Comparison of ENCODE assay signal across 8 mouse cellular contexts in genomic region chr4:123407792-123408191, GRCm38 (mm10).
DNase-seq lines count a peak whose midpoint lies in the region; ATAC-seq and TF ChIP-seq lines count a peak whose summit lies in the region.
"Had no signal": no experiment of that assay in that cellular context is flagged by ENCODE, and none has a peak within 500 bp of the region (broad histone marks: within the 10 kb centered on the region; RNA-seq: fewer than 3 reads in every experiment).

No protein-coding gene starts in this region.

- no peak for TF ChIP-seq POLR2A in limb, embryonic 14.5 days (IDR thresholded peaks at IDR 0.05; ENCODE audit: borderline replicate concordance, extremely low read depth, insufficient read depth, insufficient read length)

- TF ChIP-seq CTCF in lung, embryonic 14.5 days (IDR thresholded peaks at IDR 0.05; ENCODE audit: low read depth): no peak
- TF ChIP-seq CTCF in forebrain, postnatal 0 days (IDR thresholded peaks at IDR 0.05; ENCODE audit: low read depth): peak; percentile 29

- no peak overlapping the region for H3K27ac ChIP-seq in lung, embryonic 14.5 days (ENCODE audit: low read depth)
- no peak overlapping the region for H3K27ac ChIP-seq in forebrain, postnatal 0 days (ENCODE audit: low read depth, low read length)
- no peak overlapping the region for H3K27ac ChIP-seq in limb, embryonic 14.5 days (replicated peaks; ENCODE audit: low read depth, low read length)
- no peak overlapping the region for H3K27ac ChIP-seq in stomach, embryonic 15.5 days

- H3K9me3 ChIP-seq in lung, embryonic 14.5 days (ENCODE audit: low read depth, low read length): no peaks in the 10 kb centered on the region
- H3K9me3 ChIP-seq in forebrain, postnatal 0 days (ENCODE audit: low read length): no peaks in the 10 kb centered on the region
- no peaks in the 10 kb centered on the region for H3K9me3 ChIP-seq in limb, embryonic 14.5 days (ENCODE audit: control insufficient read depth, low read length)
- H3K9me3 ChIP-seq in stomach, embryonic 15.5 days: no peaks in the 10 kb centered on the region

- no peak for ATAC-seq in lung, embryonic 14.5 days (ENCODE audit: insufficient read depth)
- ATAC-seq in forebrain, postnatal 0 days: no peak
- no peak for ATAC-seq in limb, embryonic 14.5 days (ENCODE audit: low FRiP score, low read depth)
- no peak for ATAC-seq in stomach, embryonic 15.5 days (ENCODE audit: insufficient read depth, low FRiP score, low read depth)

- 61% methylated on average over 6 of the region's 6 CpGs for WGBS in lung, embryonic 14.5 days
- 59% methylated on average over 6 of the region's 6 CpGs for WGBS in forebrain, postnatal 0 days
- 83% methylated on average over 6 of the region's 6 CpGs for WGBS in limb, embryonic 14.5 days
- WGBS in stomach, embryonic 15.5 days: 72% methylated on average over 6 of the region's 6 CpGs

- H3K27me3 ChIP-seq in lung, embryonic 14.5 days (ENCODE audit: insufficient read depth, low read length): no peaks in the 10 kb centered on the region
- no peaks in the 10 kb centered on the region for H3K27me3 ChIP-seq in forebrain, postnatal 0 days (ENCODE audit: insufficient read depth, low read length)
- no peaks in the 10 kb centered on the region for H3K27me3 ChIP-seq in limb, embryonic 14.5 days (ENCODE audit: control insufficient read depth, insufficient read depth, low read length)
- H3K27me3 ChIP-seq in stomach, embryonic 15.5 days (replicated peaks): no peaks in the 10 kb centered on the region

- H3K4me1 ChIP-seq in lung, embryonic 14.5 days (ENCODE audit: insufficient read depth): peaks cover 26% of the 10 kb centered on the region
- H3K4me1 ChIP-seq in forebrain, postnatal 0 days (ENCODE audit: insufficient read depth): peaks cover 45% of the 10 kb centered on the region
- H3K4me1 ChIP-seq in limb, embryonic 14.5 days (ENCODE audit: control insufficient read depth, insufficient read depth, low read length): peaks cover 66% of the 10 kb centered on the region
- peaks cover 47% of the 10 kb centered on the region for H3K4me1 ChIP-seq in stomach, embryonic 15.5 days

- H3K4me3 ChIP-seq in lung, embryonic 14.5 days (ENCODE audit: low read depth, low read length): no peak overlapping the region
- H3K4me3 ChIP-seq in forebrain, postnatal 0 days (ENCODE audit: low read depth, low read length): no peak overlapping the region
- no peak overlapping the region for H3K4me3 ChIP-seq in limb, embryonic 14.5 days (replicated peaks; ENCODE audit: low read length)
- H3K4me3 ChIP-seq in stomach, embryonic 15.5 days (replicated peaks): peak overlapping the region; percentile 6; the same call in 1 of the 2 replicates

- H3K9ac ChIP-seq in lung, embryonic 14.5 days: no peak overlapping the region; the same call in 1 of the 2 replicates
- H3K9ac ChIP-seq in forebrain, postnatal 0 days: no peak overlapping the region
- no peak overlapping the region for H3K9ac ChIP-seq in limb, embryonic 14.5 days (ENCODE audit: low read depth, low read length, severe bottlenecking)
- no peak overlapping the region for H3K9ac ChIP-seq in stomach, embryonic 15.5 days

- H3K36me3 ChIP-seq in lung, embryonic 14.5 days (ENCODE audit: insufficient read depth): peaks cover 20% of the 10 kb centered on the region
- no peaks in the 10 kb centered on the region for H3K36me3 ChIP-seq in forebrain, postnatal 0 days (ENCODE audit: insufficient read depth)
- H3K36me3 ChIP-seq in limb, embryonic 14.5 days (ENCODE audit: control insufficient read depth, insufficient read depth, low read length): peaks cover 21% of the 10 kb centered on the region; the same call in 1 of the 2 replicates
- no peaks in the 10 kb centered on the region for H3K36me3 ChIP-seq in stomach, embryonic 15.5 days

- H3K4me2 ChIP-seq in lung, embryonic 14.5 days: peak overlapping the region; percentile 33; the same call in 1 of the 2 replicates
- H3K4me2 ChIP-seq in forebrain, postnatal 0 days (ENCODE audit: low read depth): peak overlapping the region; percentile 13; the same call in 1 of the 2 replicates
- peak overlapping the region; percentile 17 for H3K4me2 ChIP-seq in limb, embryonic 14.5 days (replicated peaks; ENCODE audit: low read depth, low read length, severe bottlenecking)
- H3K4me2 ChIP-seq in stomach, embryonic 15.5 days: peak overlapping the region; percentile 33

- no peak for DNase-seq in lung, embryonic 14.5 days
- DNase-seq in lung, postnatal 25 days (ENCODE audit: low spot score): no peak
- no peak for DNase-seq in forebrain, postnatal 0 days
- no peak for DNase-seq in limb, embryonic 14.5 days (ENCODE audit: low spot score)
- no peak for DNase-seq in layer of hippocampus, postnatal 10 days (ENCODE audit: low spot score in 2 of 2)
- no peak for DNase-seq in left cerebral cortex, adult 9 months (ENCODE audit: low spot score in 2 of 2)
- DNase-seq: right cerebral cortex, postnatal 14 days had no signal
